Mouse (Mus musculus): ENCODE data around the gene Tubgcp4. TPM values are rescaled to one million over a fixed set of nuclear protein-coding genes. Genes with fewer than 3 reads are reported as not detected.
A peak's percentile ranks its signal among the peaks of the same experiment; 100 is the strongest.

The Tubgcp4 gene
- polyA plus RNA-seq, 1 experiment from 2014 or later: 12.3 TPM

DNA sequence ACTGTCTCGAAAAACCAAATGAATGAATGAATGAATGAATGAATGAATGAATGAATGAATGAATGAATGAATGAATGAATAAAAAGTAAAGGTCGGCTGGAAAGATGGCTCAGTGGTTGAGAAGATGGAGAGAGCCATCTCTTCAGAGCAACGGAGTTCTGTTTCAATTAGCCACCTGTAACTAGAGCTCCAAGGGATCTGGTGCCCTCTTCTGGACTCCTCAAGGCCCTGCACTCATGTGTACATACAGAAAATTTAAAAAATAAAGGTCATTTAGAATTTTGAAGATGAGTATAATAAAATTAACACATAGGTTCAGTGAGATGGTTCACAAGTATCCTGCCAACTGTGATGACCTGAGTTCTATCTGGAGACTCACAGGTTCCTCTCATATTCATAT, 17.4 kb upstream of the Tubgcp4 start:
- 88% methylated on average over 3 of the region's 3 CpGs for WGBS
- peaks cover 26% of the 10 kb centered on the region for H3K36me3 ChIP-seq (ENCODE audit: control insufficient read depth, insufficient read depth)
- no peak for ATAC-seq
- no peak overlapping the region for H3K27ac ChIP-seq (ENCODE audit: low read depth, low read length)
- H3K4me2 ChIP-seq (replicated peaks; ENCODE audit: low read depth): no peak overlapping the region
- H3K4me1 ChIP-seq (replicated peaks; ENCODE audit: control insufficient read depth, insufficient read depth, low read length): no peaks in the 10 kb centered on the region
- no peak overlapping the region for H3K9ac ChIP-seq (ENCODE audit: low read depth, low read length)
- peak; percentile 43 for TF ChIP-seq CTCF (IDR thresholded peaks at IDR 0.05; ENCODE audit: low read depth)
- no peaks in the 10 kb centered on the region for H3K9me3 ChIP-seq (ENCODE audit: control insufficient read depth)
- no peaks in the 10 kb centered on the region for H3K27me3 ChIP-seq (replicated peaks; ENCODE audit: control insufficient read depth, insufficient read depth, low read length)
- no peak overlapping the region for H3K4me3 ChIP-seq (ENCODE audit: low read depth, low read length)

GRCm38 (mm10) chr2:121169173-121169572, 1.3 kb upstream of the Tubgcp4 start:
- Histone ChIP-seq H3K36me3 (ENCODE audit: control insufficient read depth, insufficient read depth) (peaks cover 27% of the 10 kb centered on the region), H3K27ac (ENCODE audit: low read depth, low read length) (no peak overlapping the region), H3K9me3 (ENCODE audit: control insufficient read depth) (no peaks in the 10 kb centered on the region), H3K9ac (ENCODE audit: low read depth, low read length) (0 out of 2 replicates have a peak overlapping the region, but pooled peaks have one; percentile 11), H3K4me3 (ENCODE audit: low read depth, low read length) (peak overlapping the region; percentile 83), H3K4me1 (replicated peaks; ENCODE audit: control insufficient read depth, insufficient read depth, low read length) (peaks cover 6% of the 10 kb centered on the region), H3K27me3 (replicated peaks; ENCODE audit: control insufficient read depth, insufficient read depth, low read length) (no peaks in the 10 kb centered on the region), H3K4me2 (replicated peaks; ENCODE audit: low read depth) (peak overlapping the region; percentile 81)
- no peak for TF ChIP-seq CTCF (IDR thresholded peaks at IDR 0.05; ENCODE audit: low read depth)
- WGBS: 32% methylated on average over 4 of the region's 4 CpGs
- no peak for ATAC-seq

DNA sequence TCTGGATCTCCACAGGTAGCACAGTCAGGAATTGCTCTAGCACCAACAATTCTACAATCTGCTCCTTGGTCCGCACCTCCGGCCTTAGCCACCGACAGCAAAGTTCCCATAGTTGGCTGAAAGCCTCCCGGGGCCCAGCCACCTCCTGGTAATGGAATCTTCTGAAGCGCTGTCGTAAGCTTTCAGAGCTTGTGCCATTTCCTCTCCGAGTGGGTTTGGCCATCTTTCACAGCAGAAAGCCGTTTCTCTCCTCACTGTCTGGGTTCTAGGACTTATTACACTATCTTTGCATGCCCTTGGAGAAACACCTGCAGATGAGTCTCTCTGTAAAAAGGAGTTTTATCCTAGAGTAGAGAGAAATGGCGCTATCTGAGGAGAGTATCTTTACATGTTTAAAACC, 552 bp upstream of the Tubgcp4 start:
- peaks cover 6% of the 10 kb centered on the region for H3K4me1 ChIP-seq (replicated peaks; ENCODE audit: control insufficient read depth, insufficient read depth, low read length)
- H3K9ac ChIP-seq (ENCODE audit: low read depth, low read length): peak overlapping the region; percentile 90
- peaks cover 29% of the 10 kb centered on the region for H3K36me3 ChIP-seq (ENCODE audit: control insufficient read depth, insufficient read depth)
- H3K4me3 ChIP-seq (ENCODE audit: low read depth, low read length): peak overlapping the region; percentile 83
- H3K27ac ChIP-seq (ENCODE audit: low read depth, low read length): peak overlapping the region; percentile 90
- H3K9me3 ChIP-seq (ENCODE audit: control insufficient read depth): no peaks in the 10 kb centered on the region
- no peak for TF ChIP-seq CTCF (IDR thresholded peaks at IDR 0.05; ENCODE audit: low read depth)
- no peak for ATAC-seq
- peak overlapping the region; percentile 81 for H3K4me2 ChIP-seq (replicated peaks; ENCODE audit: low read depth)
- H3K27me3 ChIP-seq (replicated peaks; ENCODE audit: control insufficient read depth, insufficient read depth, low read length): no peaks in the 10 kb centered on the region
- WGBS: 3% methylated on average over 9 of the region's 9 CpGs

- peaks cover 6% of the 10 kb centered on the region for H3K4me1 ChIP-seq (replicated peaks; ENCODE audit: control insufficient read depth, insufficient read depth, low read length)
- peak within 1 kb of the TSS; percentile 83 for H3K4me3 ChIP-seq (ENCODE audit: low read depth, low read length)
- H3K27me3 ChIP-seq (replicated peaks; ENCODE audit: control insufficient read depth, insufficient read depth, low read length): no peaks in the 10 kb centered on the region
- peaks cover 34% of the 10 kb centered on the region for H3K36me3 ChIP-seq (ENCODE audit: control insufficient read depth, insufficient read depth)
- no peaks in the 10 kb centered on the region for H3K9me3 ChIP-seq (ENCODE audit: control insufficient read depth)
- peak within 1 kb of the TSS; percentile 90 for H3K27ac ChIP-seq (ENCODE audit: low read depth, low read length)
- TF ChIP-seq CTCF (IDR thresholded peaks at IDR 0.05; ENCODE audit: low read depth): peak; percentile 56
- ATAC-seq: peak; percentile 95
- peak within 1 kb of the TSS; percentile 90 for H3K9ac ChIP-seq (ENCODE audit: low read depth, low read length)
- WGBS: under 1% methylated on average over 65 of the region's 66 CpGs
- peak within 1 kb of the TSS; percentile 81 for H3K4me2 ChIP-seq (replicated peaks; ENCODE audit: low read depth)
These were observed 707 bp downstream of the Tubgcp4 start, which contains the start of gene Zscan29 for GRCm38 (mm10) chr2:121170980-121171742. Zscan29 (minus strand) TSS chr2:121171125.

DNA sequence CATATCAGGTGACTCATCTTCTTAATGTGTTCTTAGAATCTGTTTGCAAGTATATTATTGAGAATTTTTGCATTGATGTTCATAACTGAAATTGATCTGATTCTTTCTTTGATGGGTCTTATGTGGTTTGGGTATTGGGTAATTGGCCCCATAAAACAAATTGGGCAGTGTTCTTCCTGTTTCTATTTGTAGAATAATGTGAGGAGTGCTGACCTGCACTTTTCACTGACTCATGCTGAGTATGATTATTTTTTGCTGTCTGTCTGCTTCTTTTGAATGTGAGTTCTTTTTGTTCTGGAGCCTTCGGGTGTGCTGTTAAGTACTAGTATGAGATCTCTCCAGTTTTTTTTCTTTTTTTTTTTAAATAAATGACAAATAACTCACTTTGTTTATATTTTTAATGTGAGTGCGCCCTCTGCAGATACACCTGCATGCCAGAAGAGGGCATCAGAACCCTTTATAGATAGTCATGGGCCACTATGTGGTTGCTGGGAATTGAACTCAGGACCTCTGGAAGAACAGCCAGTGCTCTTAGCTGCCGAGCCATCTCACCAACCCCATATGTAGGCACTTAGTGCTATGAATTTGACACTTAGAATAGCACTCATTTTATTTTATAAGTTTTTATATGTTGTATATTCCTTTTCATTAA, 8.5 kb downstream of the Tubgcp4 start:
- H3K27me3 ChIP-seq (replicated peaks; ENCODE audit: control insufficient read depth, insufficient read depth, low read length): no peaks in the 10 kb centered on the region
- 93% methylated on average over 3 of the region's 3 CpGs for WGBS
- no peak overlapping the region for H3K4me2 ChIP-seq (replicated peaks; ENCODE audit: low read depth)
- ATAC-seq: no peak
- no peaks in the 10 kb centered on the region for H3K9me3 ChIP-seq (ENCODE audit: control insufficient read depth)
- TF ChIP-seq CTCF (IDR thresholded peaks at IDR 0.05; ENCODE audit: low read depth): peak; percentile 36
- no peak overlapping the region for H3K27ac ChIP-seq (ENCODE audit: low read depth, low read length)
- H3K4me3 ChIP-seq (ENCODE audit: low read depth, low read length): no peak overlapping the region
- no peaks in the 10 kb centered on the region for H3K4me1 ChIP-seq (replicated peaks; ENCODE audit: control insufficient read depth, insufficient read depth, low read length)
- peaks cover 48% of the 10 kb centered on the region for H3K36me3 ChIP-seq (ENCODE audit: control insufficient read depth, insufficient read depth)
- no peak overlapping the region for H3K9ac ChIP-seq (ENCODE audit: low read depth, low read length)

DNA sequence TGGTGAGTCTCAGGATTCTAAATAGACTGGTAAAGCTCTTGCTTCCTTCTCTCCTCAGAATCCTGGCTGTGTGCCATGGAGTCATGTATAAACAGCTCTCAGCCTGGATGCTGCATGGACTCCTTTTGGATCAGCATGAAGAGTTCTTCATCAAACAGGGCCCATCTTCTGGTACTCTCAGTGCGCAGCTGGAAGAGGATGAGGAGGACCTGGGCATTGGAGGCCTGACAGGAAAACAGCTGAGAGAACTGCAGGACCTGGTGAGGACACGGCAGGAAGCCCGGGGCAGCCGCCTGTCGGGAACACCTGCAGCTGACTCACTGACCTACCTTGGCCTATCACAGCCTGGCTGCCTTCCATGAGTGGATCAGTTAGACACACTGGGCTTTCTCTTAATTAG, 13.0 kb downstream of the Tubgcp4 start:
- Histone ChIP-seq H3K4me3 (ENCODE audit: low read depth, low read length) (no peak overlapping the region), H3K9me3 (ENCODE audit: control insufficient read depth) (no peaks in the 10 kb centered on the region), H3K4me2 (replicated peaks; ENCODE audit: low read depth) (no peak overlapping the region), H3K9ac (ENCODE audit: low read depth, low read length) (no peak overlapping the region), H3K27me3 (replicated peaks; ENCODE audit: control insufficient read depth, insufficient read depth, low read length) (no peaks in the 10 kb centered on the region), H3K27ac (ENCODE audit: low read depth, low read length) (no peak overlapping the region), H3K4me1 (replicated peaks; ENCODE audit: control insufficient read depth, insufficient read depth, low read length) (no peaks in the 10 kb centered on the region), H3K36me3 (ENCODE audit: control insufficient read depth, insufficient read depth) (peaks cover 53% of the 10 kb centered on the region)
- no peak for TF ChIP-seq CTCF (IDR thresholded peaks at IDR 0.05; ENCODE audit: low read depth)
- ATAC-seq: no peak
- 70% methylated on average over 5 of the region's 5 CpGs for WGBS
